Mouse (Mus musculus): ENCODE measurements around the gene Zbtb8os.
A peak's percentile ranks its signal among the peaks of the same experiment; 100 is the strongest.
"Not testable (repeated sequence)": the region's sequence is repeated elsewhere in the genome, so short reads cannot be mapped to it uniquely, and the experiment has no call there.

Zbtb8os gene

DNA sequence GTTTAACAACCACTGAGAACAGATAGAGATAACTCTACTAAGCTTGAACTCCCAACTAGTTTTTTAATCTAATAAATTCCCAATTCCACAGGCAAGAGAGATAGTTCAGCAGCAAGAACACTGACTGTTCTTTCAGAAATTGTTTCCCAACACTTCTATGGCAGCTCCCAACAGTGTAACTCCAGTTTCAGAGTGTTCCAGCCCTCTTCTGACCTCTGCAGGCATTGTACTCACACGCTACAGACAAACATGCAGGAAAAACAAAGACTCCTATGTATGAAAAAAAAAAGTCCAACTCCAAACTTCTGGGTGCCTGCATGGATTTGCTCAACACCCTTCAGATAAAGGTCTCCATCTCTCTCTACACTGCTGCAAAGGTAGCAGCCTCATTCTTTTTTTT is 2.6 kb upstream of the Zbtb8os start:
- no peak for DNase-seq (ENCODE audit: low spot score)

DNA sequence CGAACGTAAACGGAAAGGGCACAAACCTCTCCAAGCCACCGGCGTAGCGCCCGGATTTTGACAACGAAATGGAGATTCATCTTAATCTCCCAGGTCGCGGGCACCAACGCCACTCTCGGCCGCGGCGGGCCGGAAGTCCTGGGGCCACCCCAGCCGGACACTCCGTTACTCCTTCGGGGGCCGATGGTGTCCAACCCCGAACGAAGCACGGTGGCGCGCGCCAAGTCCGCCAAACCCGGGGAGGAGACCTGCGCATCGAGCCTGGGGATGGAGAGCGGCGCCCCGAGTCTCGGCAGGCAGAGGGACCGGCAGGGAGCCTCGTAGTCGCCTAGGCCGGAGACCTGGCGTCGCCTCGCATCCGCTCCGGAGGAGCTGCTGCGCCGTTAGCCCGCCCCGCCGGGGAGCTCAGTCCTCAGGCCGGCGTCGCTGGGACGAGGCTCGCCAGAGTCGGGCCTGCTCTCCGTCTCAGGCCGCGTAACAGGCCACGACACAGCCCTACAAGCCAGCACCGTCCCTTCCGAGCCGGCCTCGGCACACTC is 749 bp upstream of the Zbtb8os start:
- DNase-seq (ENCODE audit: low spot score) = peak; percentile 61

DNA sequence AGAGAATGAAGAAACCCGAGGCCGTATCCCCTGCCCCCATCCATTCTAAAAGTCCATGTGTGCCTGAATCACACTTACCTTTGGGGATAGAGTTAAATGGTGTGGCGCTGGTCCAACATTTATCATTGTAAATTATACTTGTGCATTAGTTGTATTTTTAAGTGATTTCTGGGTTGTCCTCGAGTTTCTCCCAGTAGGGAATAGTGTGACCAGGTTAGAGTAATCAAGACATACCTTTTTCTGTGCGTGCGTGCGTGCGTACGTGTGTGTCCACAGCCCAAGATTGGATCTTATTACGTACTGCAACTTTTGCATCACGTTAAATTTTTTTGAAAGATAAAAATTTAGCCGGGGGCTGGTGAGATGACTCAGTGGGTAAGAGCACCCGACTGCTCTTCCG is 796 bp downstream of the Zbtb8os start:
- DNase-seq (ENCODE audit: low spot score) = no peak

DNA sequence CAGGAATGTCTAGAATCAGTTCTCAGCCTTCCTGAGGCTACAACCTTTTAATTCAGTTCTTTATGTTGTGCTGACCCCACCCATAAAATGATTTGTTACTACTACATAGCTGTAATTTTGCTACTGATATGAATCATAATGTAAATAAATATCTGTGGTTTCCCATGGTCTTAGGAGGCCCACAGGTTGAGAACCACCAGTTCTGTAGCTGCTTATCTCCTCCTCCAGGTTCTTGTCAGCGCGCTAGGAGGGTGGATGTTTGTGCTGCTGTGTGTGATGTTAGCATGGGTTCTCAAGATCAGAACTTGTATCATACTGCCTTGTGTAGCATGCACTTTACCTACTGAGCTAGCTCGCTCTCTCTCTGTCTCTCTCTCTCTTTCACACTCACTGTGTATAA is 4.2 kb downstream of the Zbtb8os start:
- no peak for DNase-seq (ENCODE audit: low spot score)

DNA sequence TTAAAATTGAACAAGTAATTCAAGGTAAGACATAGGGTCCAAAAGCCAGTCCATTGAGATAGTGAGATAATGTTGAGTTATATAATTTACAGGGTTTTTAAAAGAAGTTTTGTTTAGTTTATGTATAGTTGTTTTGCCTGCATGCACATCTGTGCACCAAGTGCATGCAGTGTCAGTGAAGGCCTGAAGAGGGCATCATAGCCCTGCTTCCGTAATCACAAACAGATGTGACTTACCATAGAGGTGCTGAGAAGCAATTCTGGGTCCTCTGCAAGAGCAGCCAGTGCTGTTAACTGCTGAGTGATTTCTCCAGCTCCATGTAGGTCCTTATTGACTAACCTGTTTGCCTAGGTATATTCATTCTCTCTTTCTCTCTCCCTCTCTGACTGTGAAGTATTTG is 6.4 kb downstream of the Zbtb8os start:
- DNase-seq (ENCODE audit: low spot score) = no peak

DNA sequence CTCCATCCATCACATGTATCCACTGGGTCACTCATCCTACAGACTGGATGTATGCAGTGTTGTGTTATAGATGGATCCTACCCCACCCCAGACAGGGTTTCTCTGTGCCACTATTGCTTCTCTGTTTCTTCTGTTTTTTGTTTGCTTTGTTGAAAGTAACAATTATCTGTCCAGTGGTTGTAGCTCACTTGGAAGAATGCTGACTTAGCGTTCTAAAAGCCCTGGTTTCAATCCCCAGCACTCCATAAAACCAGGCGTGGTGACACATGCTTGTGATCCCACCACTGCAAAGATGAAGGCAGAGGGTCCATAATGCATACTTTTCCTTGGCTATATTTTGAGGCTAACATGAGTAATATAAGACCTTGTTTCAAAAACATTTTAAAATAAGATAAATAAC is 7.2 kb downstream of the Zbtb8os start:
- DNase-seq (ENCODE audit: low spot score) = no peak

DNA sequence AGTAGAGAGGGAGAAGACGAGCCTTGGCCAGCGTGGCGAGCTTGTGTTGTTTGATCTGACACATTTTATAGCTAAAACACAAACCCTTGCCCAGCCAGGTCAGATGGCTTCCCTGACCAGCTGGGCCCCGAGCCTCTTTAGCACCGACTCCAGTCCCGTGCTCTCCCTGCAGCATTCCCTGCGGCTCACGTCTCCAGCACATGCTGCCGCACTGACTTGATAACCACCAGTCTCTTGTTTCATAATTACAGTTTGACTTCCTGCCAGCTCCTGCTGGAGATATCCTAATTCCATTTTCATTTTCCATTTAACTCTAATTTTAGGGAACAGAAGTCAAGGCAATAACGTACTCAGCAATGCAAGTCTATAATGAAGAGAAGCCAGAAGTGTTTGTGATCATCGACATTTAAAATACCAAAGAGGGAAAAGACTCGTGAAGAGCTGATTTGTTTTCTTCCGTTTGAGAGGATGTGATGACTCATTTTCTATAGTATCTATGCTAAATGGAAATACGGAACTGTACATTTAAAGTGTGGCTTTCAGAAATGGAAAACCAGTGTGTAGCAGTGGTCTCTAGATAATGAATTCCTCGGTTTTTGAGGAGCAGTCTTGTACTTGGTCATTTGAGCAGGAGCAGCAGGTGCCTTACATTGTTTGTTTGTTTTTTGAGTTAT is 11.1 kb downstream of the Zbtb8os start:
- no peak for DNase-seq (ENCODE audit: low spot score)

DNA sequence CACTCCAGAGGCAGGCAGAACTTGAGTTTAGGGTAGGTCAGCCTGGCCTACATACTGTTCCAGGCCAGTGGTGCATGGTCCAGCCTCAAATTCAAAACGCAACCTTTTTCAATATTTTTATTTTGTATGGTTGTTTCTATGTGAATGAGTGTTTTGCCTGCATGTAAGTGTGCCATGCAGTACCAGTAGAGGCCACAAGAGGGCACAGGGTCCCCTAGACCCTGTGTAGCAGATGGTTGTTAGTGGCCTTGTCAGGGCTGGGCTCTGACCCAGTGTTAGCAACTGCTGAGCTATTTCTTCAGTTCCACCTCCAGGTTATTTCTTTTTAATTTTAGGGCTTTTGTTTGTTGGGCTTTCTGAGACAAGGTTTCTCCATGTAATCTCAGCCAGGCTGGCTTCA is 15.1 kb downstream of the Zbtb8os start:
- DNase-seq (ENCODE audit: low spot score) = peak; percentile 93

DNA sequence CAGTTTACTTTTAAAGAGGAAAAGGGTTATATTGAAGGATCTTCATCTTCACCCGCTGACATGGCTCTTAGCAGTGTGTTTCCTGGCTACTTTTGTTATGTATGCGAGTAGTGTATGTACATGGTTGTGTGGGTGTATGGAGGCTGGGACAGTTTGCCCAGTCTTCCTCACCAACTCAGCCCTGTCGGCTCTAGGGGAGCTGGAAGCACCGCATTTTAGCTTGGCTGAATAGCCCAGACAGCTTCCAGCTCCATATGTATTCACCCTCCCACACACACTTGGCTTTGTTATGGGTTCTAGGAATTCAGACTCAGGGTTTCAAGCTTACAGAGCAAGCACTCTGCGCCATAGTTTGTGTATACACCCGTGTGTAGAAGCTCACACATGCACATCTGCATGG is 15.6 kb downstream of the Zbtb8os start:
- no peak for DNase-seq (ENCODE audit: low spot score)

DNA sequence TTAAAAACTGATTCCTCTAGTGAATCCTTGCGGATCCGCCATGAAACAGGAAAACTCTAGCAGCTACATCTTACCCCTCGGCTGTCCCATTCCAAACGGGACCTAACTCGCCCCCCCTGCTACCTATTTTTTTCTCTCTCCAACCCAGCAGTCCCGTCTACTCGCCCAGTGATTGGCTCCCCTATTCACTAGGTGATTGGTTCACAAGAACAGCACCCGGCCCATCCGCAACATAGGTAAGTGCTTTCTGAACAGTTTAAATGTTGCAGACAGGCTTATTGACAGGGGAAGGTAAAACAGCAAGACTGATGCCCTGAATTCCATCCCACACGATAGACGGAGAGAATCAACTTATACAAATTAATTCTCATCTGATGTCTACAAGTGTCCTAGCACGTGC is 17.7 kb downstream of the Zbtb8os start:
- no peak for DNase-seq (ENCODE audit: low spot score)

DNA sequence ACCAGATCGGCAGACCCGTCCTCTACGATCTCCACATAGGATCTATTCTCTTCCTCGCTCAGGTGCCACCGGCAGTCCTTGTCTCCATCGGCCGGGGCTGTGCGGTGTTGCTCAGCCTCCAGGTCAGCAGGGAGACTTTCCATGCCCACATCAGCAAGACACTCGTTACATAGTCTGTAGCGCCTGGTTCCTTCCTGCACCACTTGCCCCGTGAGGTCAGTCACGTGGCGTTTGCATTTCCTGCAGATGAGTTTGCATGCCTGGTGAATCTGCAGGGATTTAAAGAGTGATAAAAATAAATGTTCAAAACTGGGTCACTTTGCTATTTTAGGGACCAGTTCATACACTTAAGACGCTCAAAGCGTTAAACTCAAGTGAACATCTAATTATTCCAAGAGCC is 18.7 kb downstream of the Zbtb8os start:
- no peak for DNase-seq (ENCODE audit: low spot score)

DNA sequence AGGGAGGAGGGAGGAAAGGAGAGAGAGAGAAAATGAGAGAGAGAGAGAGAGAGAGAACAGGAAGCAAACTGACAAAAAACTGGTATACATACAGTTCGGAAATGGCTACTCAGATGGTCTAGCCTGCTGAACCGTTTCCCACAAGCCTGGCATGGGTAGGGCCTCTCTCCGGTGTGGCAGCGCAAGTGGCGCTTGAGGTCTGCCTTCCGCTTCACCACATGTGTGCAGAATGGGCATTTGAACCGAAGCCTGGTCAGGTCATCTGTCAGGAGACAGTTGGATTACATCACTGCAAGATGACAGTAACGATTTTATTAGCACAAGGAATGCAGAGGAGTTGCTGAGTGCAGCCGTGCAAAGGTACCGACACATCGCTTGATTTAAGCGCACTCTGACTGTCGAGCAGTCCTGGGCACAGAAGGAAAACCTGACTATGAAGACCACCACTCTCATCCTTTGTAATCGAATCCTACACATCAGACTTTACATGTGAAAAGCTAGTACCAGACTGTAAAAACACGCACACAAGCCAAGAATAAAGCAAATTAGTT is 22.2 kb downstream of the Zbtb8os start:
- DNase-seq (ENCODE audit: low spot score) = no peak

DNA sequence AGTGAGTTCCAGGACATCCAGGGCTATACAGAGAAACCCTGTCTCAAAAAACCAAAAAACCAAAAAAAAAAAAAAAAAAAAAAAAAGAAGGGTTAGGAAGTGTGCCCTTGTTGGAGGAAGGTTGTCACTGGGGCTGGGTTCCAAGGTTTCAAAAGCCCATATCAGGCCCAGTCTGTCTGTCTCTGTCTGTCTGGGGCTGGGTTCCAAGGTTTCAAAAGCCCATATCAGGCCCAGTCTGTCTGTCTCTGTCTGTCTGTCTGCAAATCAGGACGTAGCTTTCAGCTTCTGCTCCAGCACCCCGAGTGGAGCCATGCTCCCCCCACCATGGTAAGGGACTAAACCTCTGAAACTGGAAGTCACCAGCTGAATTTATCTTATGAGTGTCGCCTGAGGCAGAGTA is 26.7 kb downstream of the Zbtb8os start:
- DNase-seq (ENCODE audit: low spot score) = not testable (repeated sequence)

DNA sequence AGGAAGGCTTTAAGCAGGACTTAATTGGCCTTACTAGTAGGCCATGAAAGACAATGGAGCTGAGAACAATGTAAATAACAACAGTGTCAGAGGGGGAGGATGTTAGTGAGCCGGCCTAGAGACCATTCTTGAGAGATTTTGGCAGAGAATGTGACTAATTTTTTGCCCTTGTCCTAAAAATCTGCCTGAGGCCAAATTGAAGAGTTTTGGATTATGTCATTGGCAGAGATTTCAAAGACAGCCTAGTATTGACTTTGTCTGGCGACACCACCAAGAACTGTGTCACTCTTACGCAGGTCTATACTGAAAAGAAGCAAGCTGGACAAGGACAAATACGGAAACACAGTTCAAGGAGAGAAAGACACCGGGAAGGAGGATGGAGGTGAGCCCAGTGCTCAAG is 27.3 kb downstream of the Zbtb8os start:
- DNase-seq (ENCODE audit: low spot score) = no peak

DNA sequence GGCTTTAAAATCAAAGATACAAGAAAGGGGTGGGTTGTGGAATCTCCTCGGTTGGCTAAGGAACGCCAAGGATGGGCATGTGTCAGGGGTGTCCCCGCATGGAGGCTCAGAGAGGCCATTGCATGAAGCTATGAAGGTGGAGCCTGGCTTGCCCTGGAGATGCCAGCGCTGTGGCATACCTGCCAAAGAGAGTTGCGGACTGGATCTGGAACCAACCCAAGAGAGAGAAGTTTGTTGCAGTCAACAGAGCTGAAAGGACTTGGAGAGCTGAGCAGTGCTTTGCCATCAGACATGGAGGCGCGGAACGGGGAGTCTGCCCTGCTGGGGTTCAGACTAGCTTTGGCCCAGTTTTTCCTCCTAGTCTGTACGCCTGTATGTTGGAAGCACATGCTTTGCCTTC is 28.0 kb downstream of the Zbtb8os start:
- DNase-seq (ENCODE audit: low spot score) = no peak

DNA sequence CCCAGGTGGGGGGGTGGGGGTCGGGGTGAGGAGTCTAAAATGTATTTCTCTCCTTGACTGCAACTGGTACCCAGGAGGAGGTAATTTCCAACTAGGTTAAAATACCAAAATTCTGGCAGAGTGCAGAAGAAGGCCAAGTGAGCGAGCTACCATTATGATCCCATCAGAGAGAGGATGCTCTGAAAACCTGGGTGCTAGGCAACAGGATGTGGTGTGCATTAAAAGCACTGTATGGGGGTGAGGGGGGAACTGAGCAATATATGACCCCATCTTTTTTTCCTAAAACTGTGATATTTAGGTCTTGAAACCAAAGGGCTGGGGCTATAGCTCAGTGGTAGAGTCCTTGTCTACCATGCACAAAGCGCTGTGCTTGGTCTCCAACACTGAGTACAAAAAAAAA is 28.9 kb downstream of the Zbtb8os start:
- no peak for DNase-seq (ENCODE audit: low spot score)

DNA sequence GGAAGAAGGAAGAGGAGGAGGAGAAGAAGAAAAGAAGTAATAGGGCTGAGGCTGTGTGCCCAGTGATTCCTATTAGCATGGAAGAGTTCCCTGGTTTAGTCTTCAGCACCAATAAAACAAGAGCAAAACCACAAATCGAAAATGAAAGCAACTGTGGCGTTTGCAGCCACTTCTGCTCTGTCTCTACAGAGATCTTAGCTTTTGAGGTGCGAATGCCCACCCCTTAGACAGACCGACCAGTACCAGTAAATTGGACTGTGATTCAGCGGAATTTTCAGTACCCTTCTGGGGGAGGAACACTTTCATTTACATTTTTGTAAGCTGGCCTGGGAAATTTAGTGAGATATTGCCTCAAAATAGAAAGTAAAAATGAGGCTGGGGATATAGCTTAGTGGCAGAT is 29.7 kb downstream of the Zbtb8os start:
- no peak for DNase-seq (ENCODE audit: low spot score)

DNA sequence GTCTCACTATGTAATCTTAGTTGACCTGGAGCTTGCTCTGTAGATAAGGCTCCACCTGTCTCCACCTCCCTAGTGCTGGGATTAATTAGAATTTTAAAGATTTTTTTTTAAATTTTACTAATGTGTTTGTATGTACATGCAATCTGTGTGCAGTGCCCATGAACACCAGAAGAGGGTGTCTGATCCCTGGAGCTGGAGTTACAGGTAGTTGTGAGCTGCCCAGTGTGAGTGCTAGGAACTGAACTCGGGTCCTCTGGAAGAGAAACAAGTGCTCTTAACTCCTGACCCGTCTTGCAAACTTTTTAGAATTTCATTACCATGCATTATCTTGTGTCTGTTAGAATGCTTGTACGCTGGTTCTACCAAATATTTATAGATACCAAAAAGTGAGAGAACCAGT is 35.9 kb downstream of the Zbtb8os start:
- no peak for DNase-seq (ENCODE audit: low spot score)

DNA sequence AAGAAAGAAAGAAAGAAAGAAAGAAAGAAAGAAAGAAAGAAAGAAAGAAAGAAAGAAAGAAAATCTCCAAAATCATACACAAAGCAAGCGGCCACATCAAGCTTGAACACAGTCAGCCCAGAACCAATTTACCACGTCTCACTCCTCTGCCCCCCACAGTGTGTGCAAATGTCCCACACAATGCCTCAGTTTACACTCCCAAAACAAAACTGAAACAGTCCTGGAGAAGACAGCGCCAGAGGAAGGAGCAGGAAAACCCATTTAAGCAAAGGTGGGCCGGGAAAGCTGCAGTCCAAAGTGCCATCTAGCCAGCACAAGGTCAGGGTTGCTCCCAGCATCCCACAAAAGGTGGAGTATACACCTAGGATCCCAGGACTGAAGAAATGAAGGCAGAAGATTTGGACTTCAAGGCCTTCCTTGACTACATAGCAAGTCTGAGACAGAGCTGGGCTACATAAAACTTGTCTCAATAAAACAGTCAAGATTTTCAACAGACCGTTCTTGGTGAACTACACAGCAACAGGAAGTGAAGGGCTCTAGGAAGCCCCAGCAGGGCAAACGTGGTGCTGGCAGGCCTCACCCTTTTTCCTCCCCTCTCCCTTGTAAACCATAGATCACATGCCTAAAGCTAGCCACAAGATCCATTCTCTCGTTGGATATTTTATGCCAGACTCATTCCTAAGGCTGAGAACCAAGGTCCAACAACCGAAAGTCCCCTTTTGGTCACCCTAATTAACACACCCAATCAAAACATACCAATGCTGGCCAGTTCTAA is 37.9 kb downstream of the Zbtb8os start:
- no peak for DNase-seq (ENCODE audit: low spot score)

DNA sequence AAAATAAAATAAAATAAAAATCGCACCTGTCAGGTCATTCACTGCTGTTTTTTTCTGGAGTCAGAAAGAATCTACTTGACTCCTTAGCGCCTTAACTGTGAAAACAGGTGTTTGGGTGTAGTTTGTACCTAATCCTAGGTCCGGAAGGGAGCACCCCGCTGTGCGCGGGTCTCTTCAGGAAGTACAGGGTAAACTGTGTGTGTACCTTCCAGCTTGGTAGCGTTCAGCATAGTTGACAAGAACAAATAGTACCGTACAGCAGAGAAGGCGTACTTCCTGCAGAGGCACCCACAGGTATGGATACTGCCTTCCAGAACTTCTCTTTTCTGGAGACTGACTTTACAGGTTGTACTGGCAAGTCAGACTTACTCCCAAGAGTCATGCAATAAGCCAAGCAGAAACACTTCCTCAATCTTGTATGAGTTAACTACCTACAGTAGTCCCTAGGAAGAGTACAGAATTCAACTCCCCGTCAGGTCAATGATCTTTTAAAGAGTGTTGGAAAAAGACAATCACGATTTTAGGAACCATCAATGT is 38.8 kb downstream of the Zbtb8os start:
- no peak for DNase-seq (ENCODE audit: low spot score)

DNA sequence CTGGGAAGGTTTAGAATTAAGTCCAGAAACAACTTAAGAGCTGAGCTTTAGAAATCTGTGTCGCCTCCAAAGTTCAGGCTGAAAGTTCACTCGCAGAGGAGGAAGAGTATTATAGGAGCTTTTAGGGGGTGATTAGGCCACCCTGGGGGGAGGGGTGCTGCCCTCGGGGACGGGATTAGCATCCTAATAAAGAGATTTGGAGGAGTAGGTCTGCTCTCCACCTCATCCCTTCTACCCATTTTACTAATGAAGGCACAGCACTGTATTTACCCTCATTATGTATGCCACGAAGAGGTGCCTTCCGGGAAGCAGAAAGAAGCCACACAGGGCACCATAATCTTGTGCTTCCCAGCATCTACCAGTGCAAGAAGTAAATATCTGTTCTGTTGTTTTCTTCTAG is 39.5 kb downstream of the Zbtb8os start:
- DNase-seq (ENCODE audit: low spot score) = no peak

DNA sequence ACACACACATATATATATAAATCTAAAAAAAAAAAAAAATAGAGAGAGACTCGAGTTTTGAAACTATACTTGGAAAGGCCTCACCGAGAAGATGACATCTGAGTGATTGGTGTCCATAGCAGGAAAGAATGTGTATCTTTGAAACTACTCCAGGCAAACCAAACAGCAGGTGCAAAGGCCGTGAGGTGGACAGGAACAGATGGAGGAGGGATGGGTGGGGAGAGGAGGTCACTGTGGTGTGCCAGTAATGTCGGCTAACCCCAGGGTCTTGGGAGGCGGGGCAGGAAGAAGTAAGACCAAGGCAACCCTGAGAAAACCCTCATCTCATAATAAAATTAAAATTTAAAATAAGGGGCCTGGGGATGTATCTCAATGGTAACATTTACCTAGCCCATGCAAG is 40.3 kb downstream of the Zbtb8os start:
- DNase-seq (ENCODE audit: low spot score) = no peak

DNA sequence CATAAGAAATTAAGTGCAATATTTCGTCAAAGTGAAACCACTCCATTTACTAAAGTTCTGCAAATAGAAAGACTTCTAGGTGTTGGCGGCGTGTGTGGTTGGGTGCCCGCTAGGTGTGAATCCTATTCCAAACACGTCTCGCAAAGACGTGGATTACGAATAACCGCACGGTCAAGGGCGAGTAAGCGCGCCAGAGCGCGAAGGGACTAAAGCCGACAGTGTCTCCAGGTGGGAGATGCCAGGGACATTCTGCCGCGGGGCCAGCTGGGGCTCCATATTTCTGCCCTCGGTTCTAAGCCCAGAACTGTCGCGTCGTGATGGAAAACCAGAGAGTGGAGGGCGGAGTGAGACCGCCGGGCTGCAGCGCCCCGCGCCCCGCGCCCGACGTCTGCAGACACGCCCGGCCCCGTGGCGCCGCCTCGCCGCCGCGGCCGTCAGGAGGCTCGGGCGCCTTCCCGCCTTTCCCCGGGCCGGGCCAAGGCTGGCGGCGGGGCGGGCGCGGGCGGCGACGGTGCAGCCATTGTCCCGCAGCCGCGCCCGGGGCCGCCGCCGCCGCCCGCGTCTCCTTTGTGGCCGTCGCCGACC is 41.6 kb downstream of the Zbtb8os start:
- DNase-seq (ENCODE audit: low spot score) = peak; percentile 65

Data from retina, embryonic 14.5 days (tissue).